Mouse (Mus musculus) stomach, postnatal 0 days (tissue): ENCODE results near the gene Mphosph10.

ENCODE experiments used
- CTCF ChIP-seq: IDR thresholded peaks from 2 replicates; pipeline ENCODE4 v1.5.1; 2016; ENCODE audit warnings: antibody characterized with exemption, low read depth, mild to moderate bottlenecking, moderate library complexity
- EP300 ChIP-seq: optimal IDR thresholded peaks from 2 replicates; pipeline ENCODE3; 2016; ENCODE audit warnings: antibody characterized with exemption

GRCm38 (mm10) chr7:64365863-64366262 lies 26.2 kb downstream of the Mphosph10 start:
- TF ChIP-seq EP300 (no peak), CTCF (no peak)
